Mouse (Mus musculus) spleen, adult 2 months (tissue): ENCODE results near the gene Il11. TPM values are rescaled to one million over a fixed set of nuclear protein-coding genes. Genes with fewer than 3 reads are reported as not detected.

Source experiments
- DNase-seq, 2 experiments: peaks; one replicate each; pipeline versions ENCODE4 v3.0.0 to v3.0.0-alpha.2; 2012 to 2021; ENCODE audit warnings: low spot score in 2 of 2, low read depth in 1 of 2
- H3K27ac ChIP-seq: fragments of 200-500 bp; 2 replicates; pipeline ENCODE4 v1.5.1; 2012; ENCODE audit warnings: low read length, inconsistent platforms; ENCODE audit not compliant: insufficient read depth
- H3K27me3 ChIP-seq: fragments of 200-500 bp; 2 replicates; pipeline ENCODE4 v1.6.1; 2012; ENCODE audit warnings: mild to moderate bottlenecking, moderate library complexity, low read length, inconsistent platforms; ENCODE audit not compliant: control insufficient read depth, insufficient read depth
- H3K36me3 ChIP-seq: fragments of 200-500 bp; 2 replicates; pipeline ENCODE4 v1.6.1; 2012; ENCODE audit warnings: mild to moderate bottlenecking, low read length, inconsistent platforms; ENCODE audit not compliant: control insufficient read depth, insufficient read depth
- H3K4me1 ChIP-seq: fragments of 200-500 bp; 2 replicates; pipeline ENCODE4 v1.6.1; 2011; ENCODE audit warnings: inconsistent platforms; ENCODE audit not compliant: control insufficient read depth, insufficient read depth, insufficient read length
- H3K4me3 ChIP-seq: fragments of 200-500 bp; 2 replicates; pipeline ENCODE4 v1.5.1; 2011; ENCODE audit warnings: mild to moderate bottlenecking, inconsistent platforms; ENCODE audit not compliant: insufficient read depth, insufficient read length; ENCODE audit errors: extremely low read depth
- CTCF ChIP-seq: fragments of 200-500 bp; IDR thresholded peaks from 2 replicates; pipeline ENCODE4 v1.5.1; 2011; ENCODE audit warnings: mild to moderate bottlenecking, inconsistent platforms; ENCODE audit not compliant: insufficient read depth, insufficient read length, insufficient replicate concordance; ENCODE audit errors: extremely low read depth
- POLR2A ChIP-seq: fragments of 200-500 bp; IDR thresholded peaks from 2 replicates; pipeline ENCODE4 v1.6.1; 2011; ENCODE audit warnings: low read depth, low read length, inconsistent platforms
- WGBS: fragments of 180-500 bp; shearing (Covaris S2); methylation state at CpG from one replicate; pipeline ENCODE4 v1.1.7; 2018; 5-methylcytosine and 5-hydroxymethylcytosine counted together
- polyA plus RNA-seq: library from polyadenylated mRNA; depleted of rRNA; stranded (reverse); fragments of >200 nt; gene quantifications from 2 replicates; pipeline ENCODE4 v1.2.3, GENCODE M21; 2012

The Il11 gene
- polyA plus RNA-seq, 1 experiment = 0.23 TPM

DNA sequence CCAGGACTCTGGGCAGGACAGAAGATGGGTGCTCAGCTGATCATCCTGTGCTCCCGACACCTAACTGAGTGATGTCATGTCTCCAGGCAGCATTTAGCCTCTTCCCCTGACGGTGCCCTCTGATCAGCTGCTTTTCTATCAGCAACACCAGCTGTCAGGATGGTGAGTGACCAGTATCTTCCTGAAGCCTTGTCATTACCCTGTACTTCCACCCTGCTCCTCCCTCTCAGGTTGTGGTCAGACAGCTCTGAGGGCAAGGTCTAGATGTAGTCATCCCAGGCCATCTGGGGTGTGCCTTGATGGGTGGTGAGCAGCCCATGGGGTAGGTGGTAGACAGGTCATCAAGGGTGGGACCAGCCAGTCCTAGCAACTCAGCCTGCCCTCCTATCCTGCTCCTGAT lies 33.5 kb downstream of the Il11 start:
- DNase-seq = no peak
- Histone ChIP-seq H3K4me1 (peaks cover 4% of the 10 kb centered on the region; the same call in 1 of the 2 replicates), H3K27me3 (peaks cover 1% of the 10 kb centered on the region; the same call in 1 of the 2 replicates), H3K36me3 (peaks cover 7% of the 10 kb centered on the region), H3K4me3 (no peak overlapping the region), H3K27ac (no peak overlapping the region)
- WGBS = 89% methylated on average over 2 of the region's 2 CpGs
- TF ChIP-seq POLR2A (no peak), CTCF (no peak)

DNA sequence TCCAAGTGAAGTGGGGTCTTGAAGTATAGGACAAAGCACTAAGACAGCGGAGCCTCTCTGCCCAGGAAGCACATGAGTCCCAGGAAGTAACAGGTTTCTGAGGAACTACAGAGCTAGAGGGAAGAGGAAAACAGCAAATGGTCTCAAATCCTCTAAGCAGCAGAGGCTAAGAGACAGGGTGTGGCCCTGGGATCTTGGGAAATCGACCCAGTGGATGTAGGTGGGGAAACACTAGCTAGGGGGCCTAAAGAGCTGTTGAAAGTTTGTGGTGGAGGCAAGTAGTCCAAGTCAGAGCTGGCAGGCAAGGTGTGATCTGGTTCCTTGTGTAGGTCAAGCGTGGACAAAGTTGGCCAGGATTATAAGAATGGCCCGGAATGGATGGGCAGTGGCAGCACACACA lies 34.3 kb downstream of the Il11 start:
- Histone ChIP-seq H3K36me3 (peaks cover 7% of the 10 kb centered on the region), H3K4me1 (peaks cover 4% of the 10 kb centered on the region; the same call in 1 of the 2 replicates), H3K27ac (0 out of 2 replicates have a peak overlapping the region, but pooled peaks have one; percentile 5), H3K4me3 (no peak overlapping the region), H3K27me3 (peaks cover 1% of the 10 kb centered on the region; the same call in 1 of the 2 replicates)
- WGBS = 76% methylated on average over 4 of the region's 4 CpGs
- no peak for TF ChIP-seq CTCF
- DNase-seq = no peak

GRCm38 (mm10) chr7:4747156-4747899 lies 35.3 kb downstream of the Il11 start:
- Histone ChIP-seq H3K36me3 (peaks cover 7% of the 10 kb centered on the region), H3K27me3 (peaks cover 1% of the 10 kb centered on the region; the same call in 1 of the 2 replicates), H3K27ac (0 out of 2 replicates have a peak overlapping the region, but pooled peaks have one; percentile 11), H3K4me3 (no peak overlapping the region), H3K4me1 (peaks cover 4% of the 10 kb centered on the region; the same call in 1 of the 2 replicates)
- no peak for DNase-seq
- TF ChIP-seq POLR2A (no peak), CTCF (no peak)
- 82% methylated on average over 9 of the region's 9 CpGs for WGBS

DNA sequence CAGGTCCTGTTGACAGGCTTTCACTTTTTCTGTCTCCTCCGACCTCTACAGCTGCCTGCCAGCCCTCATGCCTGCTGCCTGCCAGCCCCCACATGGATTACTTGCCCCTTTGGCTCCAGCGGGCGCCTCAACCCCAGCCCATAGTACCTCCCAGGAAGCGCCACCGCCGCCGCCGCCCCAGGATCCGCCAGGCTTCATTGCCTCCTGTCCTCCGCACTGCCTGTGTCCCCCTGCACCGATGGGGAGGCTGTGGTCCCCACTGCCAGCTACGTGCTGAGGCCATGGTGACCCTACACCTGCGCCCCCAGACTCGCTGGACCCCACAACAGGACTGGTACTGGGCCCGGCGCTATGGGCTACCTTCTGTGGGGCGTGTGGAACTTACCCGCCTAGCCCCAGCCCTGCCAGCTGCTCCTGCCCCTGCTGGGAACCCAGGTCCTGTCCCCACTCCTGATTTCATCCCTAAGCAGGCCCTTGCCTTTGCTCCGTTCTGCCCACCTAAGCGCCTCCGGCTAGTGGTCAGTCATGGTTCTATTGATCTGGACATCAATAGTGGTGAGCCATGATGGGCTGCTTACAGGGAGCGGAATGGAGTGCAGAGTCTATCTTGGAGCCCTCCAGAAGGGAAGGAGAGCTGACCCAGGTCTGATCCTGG lies 36.2 kb downstream of the Il11 start:
- 94% methylated on average over 22 of the region's 22 CpGs for WGBS
- H3K36me3 ChIP-seq = peaks cover 7% of the 10 kb centered on the region
- H3K27ac ChIP-seq = no peak overlapping the region
- H3K4me1 ChIP-seq = no peaks in the 10 kb centered on the region
- H3K4me3 ChIP-seq = no peak overlapping the region
- H3K27me3 ChIP-seq = no peaks in the 10 kb centered on the region
- TF ChIP-seq POLR2A (no peak), CTCF (no peak)
- DNase-seq = no peak

DNA sequence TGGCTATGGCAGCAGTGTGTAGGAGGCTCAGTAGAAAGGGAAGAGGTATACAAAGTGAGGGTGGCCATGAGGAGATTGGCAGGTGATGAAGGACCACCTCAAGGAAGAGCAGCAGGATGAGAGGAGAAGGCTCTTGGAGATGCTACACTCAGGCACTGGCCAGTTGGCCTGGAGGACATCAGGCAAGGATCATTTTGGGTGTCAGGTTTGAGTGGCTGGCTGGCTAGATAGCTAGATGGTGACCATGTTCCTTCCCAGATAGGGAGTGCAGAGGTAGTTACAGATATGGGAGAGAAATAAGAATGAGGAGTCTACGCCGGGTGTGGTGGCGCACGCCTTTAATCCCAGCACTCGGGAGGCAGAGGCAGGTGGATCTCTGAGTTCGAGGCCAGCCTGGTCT lies 37.8 kb downstream of the Il11 start:
- WGBS = 89% methylated on average over 6 of the region's 6 CpGs

GRCm38 (mm10) chr7:4743354-4743753 lies 39.3 kb downstream of the Il11 start:
- Histone ChIP-seq H3K36me3 (peaks cover 7% of the 10 kb centered on the region), H3K27me3 (no peaks in the 10 kb centered on the region), H3K27ac (no peak overlapping the region), H3K4me3 (no peak overlapping the region), H3K4me1 (peaks cover 7% of the 10 kb centered on the region; the same call in 1 of the 2 replicates)
- 75% methylated on average over 2 of the region's 2 CpGs for WGBS
- DNase-seq = no peak
- no peak for TF ChIP-seq CTCF
- TF ChIP-seq POLR2A = no peak

More for the DNA sequence above, 37.8 kb downstream of the Il11 start:
- TF ChIP-seq CTCF (no peak), POLR2A (no peak)
- Histone ChIP-seq H3K4me1 (peaks cover 2% of the 10 kb centered on the region; the same call in 1 of the 2 replicates), H3K27me3 (no peaks in the 10 kb centered on the region), H3K36me3 (peaks cover 7% of the 10 kb centered on the region), H3K27ac (no peak overlapping the region), H3K4me3 (no peak overlapping the region)
- DNase-seq = no peak
